Mouse (Mus musculus) small intestine, adult 2 months (tissue): ENCODE measurements at regions not wholly inside any gene's neighbourhood (a gene's known extent, or its start where the extent isn't known, plus 50 kb on each side); places are given as distances from the start of the nearest gene placed in this dataset.

ENCODE experiments used
- CTCF ChIP-seq: fragments of 200-500 bp; IDR thresholded peaks from 2 replicates; pipeline ENCODE4 v1.5.1; 2012; ENCODE audit warnings: low read depth, mild to moderate bottlenecking, control low read depth, inconsistent platforms, low read length, moderate library complexity, mixed read lengths; ENCODE audit not compliant: insufficient replicate concordance, insufficient read length; ENCODE audit errors: extremely low read depth
- POLR2A ChIP-seq: fragments of 200-500 bp; IDR thresholded peaks from 2 replicates; pipeline ENCODE4 v1.6.1; 2012; ENCODE audit warnings: low read depth, mild to moderate bottlenecking, control low read depth, inconsistent platforms, low read length, moderate library complexity

DNA sequence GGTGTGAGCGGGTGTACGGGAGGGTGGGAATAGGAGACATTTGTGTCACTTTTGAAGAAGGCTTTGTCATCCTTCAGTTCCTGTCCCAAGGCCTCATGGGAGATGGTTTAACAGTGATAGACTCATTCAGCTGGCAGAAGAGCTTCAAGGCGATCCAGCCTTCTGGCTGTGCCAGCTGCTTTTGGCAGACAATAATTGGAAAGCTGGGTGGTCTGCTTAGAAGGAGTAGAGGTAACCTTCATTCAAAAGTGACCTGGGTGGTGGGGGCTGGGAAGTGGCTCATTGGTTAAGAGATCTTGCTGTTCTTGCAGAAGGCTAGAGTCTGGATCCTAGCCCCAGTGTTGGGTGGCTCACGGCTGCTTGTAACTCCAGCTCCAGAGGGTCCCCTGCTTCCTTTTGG is 237.5 kb downstream of the Etnk1 start:
- TF ChIP-seq CTCF (no peak), POLR2A (no peak)
